Mouse (Mus musculus): ENCODE data around the gene Lrrc4. TPM values are rescaled to one million over a fixed set of nuclear protein-coding genes. Genes with fewer than 3 reads are reported as not detected.

Gene Lrrc4
- 6.3 and 9.7 TPM in 2 replicates for polyA plus RNA-seq (2012; rRNA removed)

DNA sequence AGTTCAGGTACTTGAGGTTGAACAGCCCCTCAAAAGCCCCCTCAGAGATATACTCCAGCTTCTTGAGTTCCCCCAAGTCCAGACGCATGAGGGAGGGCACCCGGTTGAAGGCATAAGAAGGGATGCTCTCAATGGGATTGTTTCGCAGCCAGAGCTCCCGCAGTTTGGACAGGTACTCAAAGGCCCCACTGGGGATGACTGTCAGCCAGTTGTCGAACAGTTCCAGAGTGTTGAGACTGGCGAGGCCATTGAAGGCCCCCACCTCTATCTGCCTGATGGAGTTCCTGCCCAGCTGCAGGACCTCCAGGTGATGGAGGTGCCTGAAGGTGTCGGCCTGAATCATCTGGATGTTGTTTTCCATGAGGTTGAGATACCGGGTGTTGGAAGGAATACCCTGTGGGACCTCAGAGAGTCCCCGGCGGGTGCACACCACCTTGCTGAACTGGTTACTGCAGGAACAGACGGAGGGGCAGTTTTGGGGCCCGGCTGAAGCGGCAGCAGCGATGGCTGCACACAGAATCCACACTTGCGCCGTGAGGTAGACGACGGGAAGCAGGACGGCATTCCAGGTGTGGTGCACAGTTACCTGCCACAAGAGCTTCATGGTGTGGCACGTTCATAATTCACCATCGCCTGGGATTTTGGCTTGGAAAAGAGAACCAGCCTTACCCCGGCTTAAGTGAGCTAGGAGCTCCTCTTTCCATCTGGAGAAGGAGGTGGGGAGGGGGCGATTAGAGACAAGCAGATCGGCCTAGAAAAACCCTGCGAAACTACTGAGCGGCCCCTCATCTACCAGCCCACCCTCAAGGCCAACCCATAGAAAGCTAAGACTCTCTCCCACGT lies at the start of gene Lrrc4:
Gene Lrrc4 (minus strand): TSS at position 737 of the 843 bp plus-strand sequence.

Other genes starting within 250 kb of the Lrrc4 start
- 7.9 and 10.4 TPM in 2 replicates for gene Lep, start 228.5 kb upstream of the Lrrc4 start, polyA plus RNA-seq (2012; rRNA removed)

Data from ovary, adult 2 months (tissue).